Mouse (Mus musculus) forebrain, embryonic 14.5 days (tissue): ENCODE measurements at regions not wholly inside any gene's neighbourhood (a gene's known extent, or its start where the extent isn't known, plus 50 kb on each side); places are given as distances from the start of the nearest gene placed in this dataset.

Experiments
- ATAC-seq: fragments of 200-750 bp; cut with Nextera tagmentation; 2 replicates; pipeline ENCODE4 v1.8.0; 2017; ENCODE audit warnings: mild to moderate bottlenecking, moderate library complexity
- DNase-seq: peaks from one replicate; pipeline ENCODE4 v3.0.0-alpha.2; 2015; ENCODE audit warnings: low spot score
- H3K27ac ChIP-seq: fragments of 300-500 bp; sonication (generic); 2 replicates; pipeline ENCODE4 v1.5.1; 2014; ENCODE audit warnings: low read depth, mild to moderate bottlenecking, control low read depth, low read length, moderate library complexity
- H3K27me3 ChIP-seq: fragments of 300-500 bp; sonication (generic); replicated peaks from 2 replicates; pipeline ENCODE4 v1.6.1; 2014; ENCODE audit warnings: low read length, control low read depth, mixed read lengths; ENCODE audit not compliant: control insufficient read depth, insufficient read depth
- H3K36me3 ChIP-seq: fragments of 300-500 bp; sonication (generic); 2 replicates; pipeline ENCODE4 v1.6.1; 2014; ENCODE audit warnings: low read length, control low read depth; ENCODE audit not compliant: control insufficient read depth, insufficient read depth
- H3K4me1 ChIP-seq: fragments of 300-500 bp; sonication (generic); 2 replicates; pipeline ENCODE4 v1.6.1; 2014; ENCODE audit warnings: antibody characterized with exemption, low read length, control low read depth; ENCODE audit not compliant: control insufficient read depth, insufficient read depth
- H3K4me2 ChIP-seq: fragments of 300-500 bp; sonication (generic); 2 replicates; pipeline ENCODE4 v1.6.1; 2014; ENCODE audit warnings: mild to moderate bottlenecking, control low read depth, low read length
- H3K4me3 ChIP-seq: fragments of 300-500 bp; sonication (generic); 2 replicates; pipeline ENCODE4 v1.5.1; 2014; ENCODE audit warnings: low read depth, low read length, control low read depth
- H3K9ac ChIP-seq: fragments of 300-500 bp; sonication (generic); 2 replicates; pipeline ENCODE4 v1.6.1; 2014; ENCODE audit warnings: mild to moderate bottlenecking, low read length, control low read depth, moderate library complexity
- H3K9me3 ChIP-seq: fragments of 300-500 bp; sonication (generic); replicated peaks from 2 replicates; pipeline ENCODE4 v1.6.1; 2016; ENCODE audit warnings: low read length, control low read depth, mixed read lengths; ENCODE audit not compliant: control insufficient read depth
- WGBS: fragments of 180-500 bp; shearing (Covaris S2); extraction: QIAGEN DNeasy Blood & Tissue Kit; methylation state at CpG from one replicate; pipeline ENCODE4 v1.1.7; 2014; 5-methylcytosine and 5-hydroxymethylcytosine counted together

DNA sequence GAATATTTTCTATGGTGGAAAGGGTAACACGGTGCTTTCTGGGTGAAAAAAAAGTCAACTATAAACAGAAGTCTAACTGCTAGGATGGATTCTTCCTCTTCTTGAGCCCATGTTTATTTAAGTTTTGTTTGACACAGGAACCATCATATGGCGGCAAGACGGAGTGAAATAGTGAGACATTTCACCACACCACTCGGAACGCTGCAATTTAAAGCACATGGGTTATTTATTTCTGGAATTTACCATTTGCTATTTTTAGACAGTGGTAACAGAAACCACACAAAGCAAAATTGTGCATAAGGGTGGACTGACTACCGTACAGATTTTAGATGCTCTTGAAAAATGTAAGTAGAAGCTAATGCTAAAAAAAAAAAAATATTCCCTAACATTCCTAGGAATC is 103.1 kb upstream of the Ldb2 start:
- H3K4me3 ChIP-seq = no peak overlapping the region
- no peak overlapping the region for H3K27ac ChIP-seq
- ATAC-seq (no peak), DNase-seq (no peak)
- no peaks in the 10 kb centered on the region for H3K4me1 ChIP-seq
- no peaks in the 10 kb centered on the region for H3K27me3 ChIP-seq
- no peaks in the 10 kb centered on the region for H3K36me3 ChIP-seq
- H3K9me3 ChIP-seq = no peaks in the 10 kb centered on the region
- no peak overlapping the region for H3K4me2 ChIP-seq
- 89% methylated on average over 6 of the region's 6 CpGs for WGBS
- H3K9ac ChIP-seq = no peak overlapping the region

DNA sequence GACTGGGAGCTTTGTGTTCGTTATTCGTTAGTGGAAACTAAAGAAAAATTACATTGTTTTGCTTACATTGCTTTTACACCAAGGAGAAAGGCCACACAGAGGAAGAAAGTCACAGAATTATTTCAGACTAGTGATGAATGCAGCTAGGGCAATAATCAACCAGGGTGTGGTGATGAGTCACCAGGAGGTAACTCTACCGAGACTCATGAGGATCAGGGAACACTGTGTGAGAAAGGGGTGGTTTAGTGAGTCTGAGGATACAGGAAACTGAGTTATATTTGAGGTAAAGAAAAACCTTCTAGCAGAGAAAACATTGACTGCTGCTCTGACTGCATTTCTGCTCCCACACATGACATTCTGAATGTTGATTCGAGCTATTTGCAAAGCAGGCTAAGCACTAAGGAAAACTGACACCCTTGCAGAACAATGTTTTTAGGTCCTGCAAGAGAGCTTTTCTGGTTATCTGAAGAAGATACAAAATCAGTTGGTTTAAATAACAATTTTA is 87.1 kb upstream of the Ldb2 start:
- 82% methylated on average over 4 of the region's 4 CpGs for WGBS
- Histone ChIP-seq H3K27ac (no peak overlapping the region), H3K9ac (no peak overlapping the region), H3K9me3 (no peaks in the 10 kb centered on the region), H3K27me3 (no peaks in the 10 kb centered on the region), H3K4me3 (no peak overlapping the region), H3K36me3 (no peaks in the 10 kb centered on the region), H3K4me1 (no peaks in the 10 kb centered on the region), H3K4me2 (no peak overlapping the region)
- no peak for DNase-seq
- no peak for ATAC-seq

DNA sequence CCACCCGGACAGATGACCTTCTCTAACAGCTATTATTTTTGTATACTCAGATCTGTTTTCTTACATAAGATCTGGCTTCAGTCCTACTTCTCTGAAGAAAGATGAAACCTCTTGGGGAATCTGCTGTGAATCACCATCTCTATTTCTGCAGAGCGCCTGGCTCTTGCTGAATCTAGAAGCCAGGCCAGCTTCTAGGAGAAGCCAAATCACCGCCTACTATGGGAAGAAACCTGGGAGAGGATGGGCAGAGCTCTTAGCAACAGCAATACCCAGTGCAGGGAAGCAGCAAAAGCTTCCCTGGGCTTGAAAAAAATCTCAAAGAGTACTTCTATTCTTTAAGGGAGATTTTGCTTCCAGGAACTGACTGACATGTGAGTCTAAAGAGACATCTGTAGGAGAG is 77.5 kb upstream of the Ldb2 start:
- DNase-seq = peak; percentile 13

DNA sequence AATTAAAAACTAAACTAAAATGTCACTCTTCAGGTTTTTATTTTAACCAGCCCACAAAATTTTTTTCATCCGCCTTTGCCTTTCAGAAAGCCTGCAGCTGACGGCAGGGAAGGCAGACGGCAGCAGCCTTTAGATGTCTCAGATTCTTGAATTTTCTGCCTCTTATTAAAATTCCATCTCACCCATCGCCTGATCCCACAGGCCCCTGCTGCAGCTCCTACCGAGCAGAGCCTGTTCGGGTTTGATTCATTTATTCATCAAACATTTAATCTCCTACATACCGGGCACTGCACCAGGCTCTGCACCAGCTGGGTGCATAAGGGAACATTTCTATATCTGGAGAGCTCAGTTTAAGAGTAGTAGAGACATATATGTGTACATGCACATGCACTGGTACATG is 72.8 kb upstream of the Ldb2 start:
- H3K9ac ChIP-seq = no peak overlapping the region
- H3K9me3 ChIP-seq = no peaks in the 10 kb centered on the region
- no peaks in the 10 kb centered on the region for H3K27me3 ChIP-seq
- no peak for ATAC-seq
- no peak overlapping the region for H3K4me3 ChIP-seq
- no peak overlapping the region for H3K4me2 ChIP-seq
- DNase-seq = peak; percentile 17
- no peaks in the 10 kb centered on the region for H3K4me1 ChIP-seq
- H3K27ac ChIP-seq = no peak overlapping the region
- 55% methylated on average over 7 of the region's 7 CpGs for WGBS
- no peaks in the 10 kb centered on the region for H3K36me3 ChIP-seq

More for the DNA sequence above, 77.5 kb upstream of the Ldb2 start:
- Histone ChIP-seq H3K4me1 (no peaks in the 10 kb centered on the region), H3K4me2 (no peak overlapping the region), H3K9ac (no peak overlapping the region), H3K27ac (no peak overlapping the region), H3K27me3 (no peaks in the 10 kb centered on the region), H3K9me3 (no peaks in the 10 kb centered on the region), H3K36me3 (no peaks in the 10 kb centered on the region), H3K4me3 (no peak overlapping the region)
- 78% methylated on average over 3 of the region's 3 CpGs for WGBS
- ATAC-seq = no peak

DNA sequence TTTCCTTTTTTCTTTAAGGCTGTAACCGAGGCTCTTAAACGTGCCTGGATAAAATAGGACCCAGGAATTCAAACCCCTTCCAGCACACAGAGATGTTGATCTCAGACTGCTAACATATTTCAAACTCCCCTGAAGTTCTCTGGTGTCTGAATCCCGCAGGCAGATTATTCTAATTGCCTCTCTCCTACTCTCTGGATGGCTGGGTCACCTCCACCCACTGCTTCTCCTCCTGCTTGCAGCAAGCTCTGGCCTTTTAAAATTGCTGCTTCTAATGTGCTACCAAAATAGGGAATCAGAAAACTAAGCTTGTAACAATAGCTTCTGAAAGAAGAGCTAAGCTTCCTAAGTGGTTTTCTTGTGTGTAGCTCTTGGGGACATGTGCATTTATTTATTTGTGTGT is 64.4 kb upstream of the Ldb2 start:
- Histone ChIP-seq H3K4me1 (no peaks in the 10 kb centered on the region), H3K27ac (no peak overlapping the region), H3K9me3 (no peaks in the 10 kb centered on the region), H3K4me2 (no peak overlapping the region), H3K27me3 (no peaks in the 10 kb centered on the region), H3K36me3 (no peaks in the 10 kb centered on the region), H3K4me3 (no peak overlapping the region), H3K9ac (no peak overlapping the region)
- 46% methylated on average over 3 of the region's 3 CpGs for WGBS
- DNase-seq (peak; percentile 4), ATAC-seq (no peak)

DNA sequence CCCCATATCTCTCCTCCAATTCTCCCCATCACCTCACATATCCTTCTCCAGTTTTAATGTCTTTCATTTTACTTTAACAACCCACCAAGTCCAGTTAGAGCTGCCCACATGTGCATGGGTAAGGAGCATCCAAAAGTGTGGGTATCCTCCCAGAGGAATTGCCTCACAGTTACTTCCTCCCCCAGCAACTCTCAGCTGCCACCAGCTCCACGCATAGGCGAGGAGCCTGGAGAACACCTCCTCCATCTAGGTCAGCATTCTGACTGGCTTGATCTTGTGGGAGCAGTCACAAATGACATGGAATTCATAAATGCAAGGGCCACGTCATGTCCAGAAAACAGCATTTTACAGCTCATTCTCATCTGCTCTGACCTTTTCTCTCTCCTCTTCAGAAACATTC is 63.9 kb upstream of the Ldb2 start:
- Histone ChIP-seq H3K36me3 (no peaks in the 10 kb centered on the region), H3K4me1 (no peaks in the 10 kb centered on the region), H3K4me3 (no peak overlapping the region), H3K9ac (no peak overlapping the region), H3K4me2 (no peak overlapping the region), H3K27ac (no peak overlapping the region), H3K27me3 (no peaks in the 10 kb centered on the region), H3K9me3 (no peaks in the 10 kb centered on the region)
- no peak for ATAC-seq
- no peak for DNase-seq
- WGBS = 82% methylated on average over 3 of the region's 3 CpGs

DNA sequence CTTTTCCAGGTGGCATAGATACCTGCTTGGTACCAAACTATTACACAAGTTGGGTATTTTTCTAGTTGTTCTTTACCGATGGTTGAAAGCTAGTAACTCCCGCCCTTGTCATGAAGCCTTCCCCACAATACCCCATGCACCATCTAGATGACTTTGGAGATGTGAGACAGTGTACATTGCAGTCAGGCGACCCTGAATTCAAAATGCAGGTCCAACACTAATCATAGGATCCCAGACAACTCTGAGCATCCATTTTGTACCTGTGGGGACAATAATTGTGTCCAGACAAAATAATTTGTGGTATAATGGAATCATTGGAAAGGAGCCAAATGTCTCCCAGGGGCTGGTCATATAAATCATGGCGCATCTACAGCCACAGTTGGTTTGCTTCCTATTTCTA is 54.7 kb upstream of the Ldb2 start:
- no peaks in the 10 kb centered on the region for H3K4me1 ChIP-seq
- no peaks in the 10 kb centered on the region for H3K27me3 ChIP-seq
- H3K4me3 ChIP-seq = no peak overlapping the region
- no peak overlapping the region for H3K4me2 ChIP-seq
- no peaks in the 10 kb centered on the region for H3K36me3 ChIP-seq
- H3K27ac ChIP-seq = no peak overlapping the region
- ATAC-seq (no peak), DNase-seq (no peak)
- no peak overlapping the region for H3K9ac ChIP-seq
- H3K9me3 ChIP-seq = no peaks in the 10 kb centered on the region
- 90% methylated on average over 4 of the region's 4 CpGs for WGBS
